Mouse (Mus musculus) cortical plate, adult 2 months (tissue): Measurements from ENCODE around the gene Pigl. TPM values are rescaled to one million over a fixed set of nuclear protein-coding genes. Genes with fewer than 3 reads are reported as not detected.
"Not testable (repeated sequence)": the region's sequence is repeated elsewhere in the genome, so short reads cannot be mapped to it uniquely, and the experiment has no call there.

Experiments
- H3K27ac ChIP-seq: fragments of 200-500 bp; 2 replicates; pipeline ENCODE4 v1.5.1; 2012; ENCODE audit warnings: low read length, control low read depth, inconsistent platforms; ENCODE audit not compliant: insufficient read depth
- H3K4me1 ChIP-seq: fragments of 200-500 bp; 2 replicates; pipeline ENCODE4 v1.6.1; 2011; ENCODE audit warnings: low read length; ENCODE audit not compliant: control insufficient read depth, insufficient read depth
- H3K4me3 ChIP-seq: fragments of 200-500 bp; 2 replicates; pipeline ENCODE4 v1.5.1; 2011; ENCODE audit warnings: mild to moderate bottlenecking, low read length, control low read depth; ENCODE audit not compliant: insufficient read depth
- CTCF ChIP-seq: fragments of 200-500 bp; IDR thresholded peaks from 2 replicates; pipeline ENCODE4 v1.5.1; 2011; ENCODE audit warnings: mild to moderate bottlenecking, control low read depth, low read length; ENCODE audit not compliant: insufficient read depth; ENCODE audit errors: extremely low read depth
- POLR2A ChIP-seq: fragments of 200-500 bp; IDR thresholded peaks from 2 replicates; pipeline ENCODE4 v1.6.1; 2011; ENCODE audit warnings: mild to moderate bottlenecking, low read length, control low read depth; ENCODE audit not compliant: insufficient read depth; ENCODE audit errors: extremely low read depth
- polyA plus RNA-seq: library from polyadenylated mRNA; depleted of rRNA; stranded (reverse); fragments of >200 nt; gene quantifications from 2 replicates; pipeline ENCODE4 v1.2.3, GENCODE M21; 2012

Gene Pigl
- polyA plus RNA-seq, 1 experiment, result 8.9 TPM

DNA sequence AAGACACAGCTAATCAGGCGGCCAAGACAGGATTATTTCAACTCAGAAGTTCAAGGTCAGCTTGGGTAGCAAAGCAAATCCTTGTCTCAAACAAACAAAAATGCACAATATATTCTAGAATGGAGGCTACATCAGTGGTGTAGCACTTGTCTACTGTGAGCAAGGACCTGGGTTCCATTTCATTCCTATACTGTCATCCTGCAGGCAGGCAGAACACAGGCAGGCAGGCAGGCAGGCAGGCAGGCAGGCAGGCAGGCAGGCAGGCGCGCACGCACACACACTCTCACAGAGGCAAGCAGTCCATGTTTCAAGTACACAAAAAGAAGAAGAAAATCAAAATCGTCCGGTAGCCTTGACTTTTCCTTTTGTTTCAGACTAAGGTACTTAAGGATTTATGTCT lies 9.3 kb upstream of the Pigl start:
- TF ChIP-seq CTCF (no peak), POLR2A (no peak)
- H3K27ac ChIP-seq, result no peak overlapping the region
- no peak overlapping the region for H3K4me3 ChIP-seq
- no peaks in the 10 kb centered on the region; the same call in 1 of the 2 replicates for H3K4me1 ChIP-seq

DNA sequence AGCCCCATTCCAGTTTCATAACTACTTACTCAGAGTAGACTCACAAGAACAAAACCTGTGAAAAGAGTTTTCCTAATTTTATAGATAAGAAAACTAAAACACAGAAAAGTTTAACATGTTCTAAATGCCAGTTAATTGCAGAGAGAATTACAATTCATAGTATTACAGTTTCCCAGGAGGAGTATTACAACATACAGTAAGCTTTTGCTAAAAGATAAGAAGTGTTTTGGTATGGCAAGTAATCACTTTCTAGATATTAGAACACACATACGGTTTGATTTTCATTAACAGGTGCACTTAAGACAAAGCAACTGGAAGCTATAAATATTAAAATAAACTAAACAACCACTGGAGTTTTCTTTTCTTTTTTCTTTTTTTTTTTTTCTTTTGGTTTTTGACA lies 3.1 kb upstream of the Pigl start:
- Histone ChIP-seq H3K4me3 (no peak overlapping the region), H3K4me1 (no peaks in the 10 kb centered on the region), H3K27ac (no peak overlapping the region)
- TF ChIP-seq POLR2A (no peak), CTCF (no peak)

DNA sequence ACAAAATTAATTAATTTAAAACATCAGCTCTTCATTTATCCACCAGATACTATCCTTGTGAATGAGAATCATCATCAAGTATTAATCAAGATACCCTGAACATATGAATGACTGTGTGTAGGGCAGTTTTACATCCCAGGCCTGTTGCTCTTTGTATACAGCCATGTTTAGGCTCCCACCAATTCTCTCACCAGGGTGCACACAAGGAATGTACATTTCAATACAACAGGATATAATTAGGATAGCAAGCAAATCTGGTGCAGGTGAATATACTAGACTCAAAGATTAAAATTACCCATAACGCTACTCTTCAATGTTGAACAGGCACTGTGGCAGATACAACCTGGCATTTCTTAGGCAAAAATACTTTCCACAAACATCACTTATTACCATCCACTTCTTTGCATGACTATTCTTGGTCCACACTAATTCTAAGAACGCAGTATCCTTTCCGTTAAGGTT lies 2.2 kb upstream of the Pigl start:
- Histone ChIP-seq H3K27ac (no peak overlapping the region), H3K4me1 (no peaks in the 10 kb centered on the region), H3K4me3 (peak overlapping the region; percentile 99; the same call in 1 of the 2 replicates)
- TF ChIP-seq CTCF (no peak), POLR2A (no peak)

DNA sequence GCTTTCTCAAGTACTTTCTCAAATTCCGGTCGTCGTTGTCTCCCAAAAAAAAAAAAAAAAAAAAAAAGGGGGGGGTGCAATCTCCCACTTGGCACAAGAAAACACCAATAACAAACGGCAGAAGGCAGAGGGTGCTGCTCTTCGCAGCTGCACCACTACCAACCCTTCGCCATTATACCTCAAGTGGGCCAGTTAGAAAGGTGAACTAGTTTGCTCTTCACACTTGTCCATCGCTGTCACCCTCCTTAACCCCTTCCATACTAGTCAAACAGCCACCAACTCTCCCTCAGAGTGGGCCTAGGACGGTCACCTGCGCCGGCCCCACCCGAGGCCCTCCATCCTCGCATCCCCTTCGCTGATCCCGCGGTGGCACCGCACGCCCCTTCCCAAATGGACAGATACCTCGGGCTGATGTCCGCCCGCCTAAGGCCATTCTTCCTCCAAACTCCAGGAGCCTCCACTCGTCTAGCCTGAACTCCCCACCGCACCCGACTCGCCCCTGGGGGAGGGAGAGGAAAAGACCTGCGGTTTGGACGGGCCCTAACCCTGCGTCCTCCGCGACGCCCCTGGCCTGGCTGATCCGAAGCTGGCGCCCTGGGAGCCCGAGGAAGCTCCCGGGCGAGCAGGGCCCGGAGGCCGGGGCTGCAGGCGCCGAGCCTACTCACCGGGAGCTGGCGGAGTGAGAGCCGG lies 1.6 kb upstream of the Pigl start:
- H3K4me1 ChIP-seq, result no peaks in the 10 kb centered on the region
- peak overlapping the region; percentile 99 for H3K4me3 ChIP-seq
- H3K27ac ChIP-seq, result peak overlapping the region; percentile 91
- TF ChIP-seq CTCF (0 out of 2 replicates have a peak, but pooled peaks have one; percentile 14), POLR2A (peak; percentile 74)

DNA sequence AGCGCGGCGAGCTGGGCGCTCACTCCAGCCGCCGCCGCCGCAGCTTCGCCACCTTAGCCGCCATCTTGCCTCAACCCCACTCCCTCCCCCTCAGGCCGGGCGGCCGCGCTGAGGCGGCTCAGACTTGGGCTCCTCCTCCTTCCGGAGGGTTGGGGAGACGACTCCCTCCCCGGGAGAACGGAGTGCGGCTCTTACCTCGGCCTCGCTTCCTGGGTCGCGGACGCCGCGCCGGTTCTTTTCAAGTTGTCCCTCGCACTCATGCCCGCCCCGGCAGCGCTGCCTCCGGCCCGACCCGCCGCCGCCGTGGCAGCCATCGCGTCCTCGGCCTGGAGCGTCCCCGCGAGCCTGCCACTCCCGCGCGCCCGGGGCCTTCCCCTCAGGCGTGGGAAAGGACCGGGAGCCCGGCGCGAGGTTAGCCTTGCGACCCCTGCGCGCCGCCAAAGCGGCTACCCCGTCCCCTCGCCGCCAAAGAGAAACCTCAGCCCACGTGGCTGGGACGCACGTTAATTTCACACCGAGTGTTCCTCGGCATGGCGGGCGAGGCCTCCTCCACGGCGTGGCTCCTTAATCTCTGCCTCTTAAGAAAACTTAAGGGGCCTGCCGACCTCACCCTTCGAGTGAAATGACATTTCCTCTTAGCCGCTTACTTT lies 894 bp upstream of the Pigl start:
- Histone ChIP-seq H3K4me1 (no peaks in the 10 kb centered on the region), H3K27ac (peak overlapping the region; percentile 97), H3K4me3 (peak overlapping the region; percentile 99)
- TF ChIP-seq CTCF (no peak), POLR2A (peak; percentile 85)

DNA sequence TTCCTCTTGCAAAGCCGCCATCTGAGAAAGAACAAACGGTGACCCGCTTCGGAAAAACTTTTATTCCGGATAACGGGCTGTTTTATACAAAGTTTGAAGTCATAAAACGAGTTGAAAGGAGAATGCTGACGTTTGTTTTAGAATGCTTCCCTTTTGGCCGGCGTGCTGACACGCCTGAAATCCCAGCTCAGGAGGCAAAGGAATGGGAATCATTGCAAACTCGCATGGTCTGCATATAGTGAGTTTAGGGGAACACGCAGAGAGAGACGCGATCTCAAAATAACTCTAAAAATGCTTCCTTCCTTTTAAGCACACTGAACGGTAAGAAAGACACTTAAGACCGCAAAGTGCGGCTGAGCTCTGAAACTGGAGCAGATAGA lies 379 bp upstream of the Pigl start:
- peak overlapping the region; percentile 97 for H3K27ac ChIP-seq
- no peaks in the 10 kb centered on the region for H3K4me1 ChIP-seq
- peak overlapping the region; percentile 99 for H3K4me3 ChIP-seq
- TF ChIP-seq CTCF (no peak), POLR2A (no peak)

DNA sequence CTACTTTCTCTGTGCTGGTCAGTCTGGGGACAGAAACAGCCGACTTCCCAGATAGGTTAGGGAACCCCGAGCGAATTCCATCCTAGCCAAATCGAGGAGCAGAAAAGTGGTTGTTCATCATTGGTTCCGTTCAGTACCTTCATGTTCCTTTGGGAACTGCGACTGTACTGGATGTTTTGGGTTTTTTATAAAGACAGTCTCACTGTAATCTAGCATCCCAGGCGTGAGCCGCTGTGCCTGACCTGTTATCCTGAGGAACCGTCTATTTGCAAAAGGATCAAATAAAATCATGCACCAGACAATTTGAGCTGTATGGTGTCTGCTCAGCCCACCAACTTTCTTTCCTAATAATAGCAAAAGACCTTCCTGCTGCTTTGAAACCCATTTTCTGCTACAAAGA lies 520 bp downstream of the Pigl start:
- peak overlapping the region; percentile 1; the same call in 1 of the 2 replicates for H3K27ac ChIP-seq
- H3K4me1 ChIP-seq, result no peaks in the 10 kb centered on the region
- peak overlapping the region; percentile 99 for H3K4me3 ChIP-seq
- TF ChIP-seq CTCF (no peak), POLR2A (no peak)

DNA sequence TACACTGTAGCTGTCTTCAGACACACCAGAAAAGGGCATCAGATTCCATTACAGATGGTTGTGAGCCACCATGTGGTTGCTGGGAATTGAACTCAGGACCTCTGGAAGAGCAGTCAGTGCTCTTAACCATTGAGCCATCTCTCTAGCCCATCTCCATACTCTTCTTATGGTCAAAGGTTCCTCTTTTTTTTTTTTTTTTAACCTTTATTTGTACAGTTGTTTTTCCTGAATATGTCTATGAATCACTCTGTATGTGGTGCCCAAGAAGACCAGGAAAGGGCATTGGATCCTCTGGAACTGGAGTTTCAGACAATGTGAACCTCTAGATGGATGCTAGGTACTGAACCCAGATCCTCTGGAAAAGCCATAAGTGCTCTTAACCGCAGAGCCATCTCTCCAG lies 4.3 kb downstream of the Pigl start:
- not testable (repeated sequence) for H3K4me3 ChIP-seq, H3K4me1 ChIP-seq, H3K27ac ChIP-seq

DNA sequence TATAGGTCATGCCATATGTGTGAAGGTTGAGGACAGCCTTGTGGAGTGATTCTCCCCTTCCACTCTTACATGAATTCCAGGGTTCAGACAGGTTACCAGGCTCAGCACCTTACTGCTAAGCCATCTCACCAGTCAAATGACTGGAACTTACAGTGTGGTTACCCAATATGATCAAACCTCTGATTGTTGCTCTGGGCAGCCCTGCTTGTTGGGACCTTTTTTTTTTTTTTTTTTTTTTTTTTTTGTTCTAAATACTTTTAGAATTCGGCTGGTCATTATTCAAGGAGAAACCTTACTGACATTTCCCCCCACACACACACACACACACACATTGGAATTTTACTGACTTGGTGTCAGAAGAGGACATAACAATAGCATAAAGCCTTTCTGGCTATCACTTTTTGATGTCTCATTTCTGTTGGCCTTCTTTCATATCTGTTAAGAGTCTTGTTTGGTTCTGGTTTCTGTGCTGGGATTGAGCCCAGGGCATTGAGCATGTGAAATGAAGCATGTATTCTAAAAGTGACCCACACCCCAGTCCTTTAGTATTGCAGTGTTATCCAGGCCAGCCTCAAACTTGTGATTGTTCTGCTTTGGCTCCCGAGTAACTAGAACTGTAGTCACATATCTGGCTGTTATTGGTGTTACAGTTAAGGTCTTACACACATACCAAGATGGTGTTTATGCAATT lies 5.1 kb downstream of the Pigl start:
- Histone ChIP-seq H3K4me3 (no peak overlapping the region), H3K27ac (no peak overlapping the region), H3K4me1 (peaks cover 2% of the 10 kb centered on the region; the same call in 1 of the 2 replicates)
- no peak for TF ChIP-seq POLR2A
- TF ChIP-seq CTCF, result no peak

DNA sequence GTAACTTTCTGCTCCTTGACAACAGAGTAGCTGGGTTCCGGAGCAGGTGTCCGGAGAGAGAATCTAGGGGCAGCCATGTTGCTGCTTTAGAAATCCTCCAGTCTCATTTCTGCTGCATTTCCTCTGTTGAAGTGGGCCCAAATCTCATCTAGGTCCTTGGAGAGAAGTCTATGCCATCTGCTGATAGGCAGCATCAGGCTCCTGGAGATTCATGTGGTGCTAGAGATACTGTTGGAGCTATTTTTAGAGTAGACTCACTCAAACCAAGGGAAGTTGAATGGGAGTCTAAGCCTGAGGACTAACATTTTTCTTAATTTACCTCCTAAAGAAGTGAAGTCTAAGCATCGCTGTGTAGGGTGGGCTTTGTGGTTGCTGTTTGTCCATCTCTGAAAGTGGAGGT lies 6.4 kb downstream of the Pigl start:
- Histone ChIP-seq H3K4me3 (no peak overlapping the region), H3K4me1 (peaks cover 2% of the 10 kb centered on the region; the same call in 1 of the 2 replicates), H3K27ac (no peak overlapping the region)
- TF ChIP-seq POLR2A, result no peak
- no peak for TF ChIP-seq CTCF
